In genomic region chr15:56451881-56452280, GRCm38 (mm10) we compare ENCODE assay signal across 15 mouse cellular contexts.
DNase-seq lines count a peak whose midpoint lies in the region; ATAC-seq and TF ChIP-seq lines count a peak whose summit lies in the region.
"Had no signal": no experiment of that assay in that cellular context is flagged by ENCODE, and none has a peak within 500 bp of the region (broad histone marks: within the 10 kb centered on the region; RNA-seq: fewer than 3 reads in every experiment).

No protein-coding gene starts in this region.

- no peak overlapping the region for H3ac ChIP-seq in myocyte (ENCODE audit: control insufficient read depth, insufficient read length)

- H3K9me3 ChIP-seq in limb, embryonic 14.5 days (ENCODE audit: control insufficient read depth, low read length), result no peaks in the 10 kb centered on the region
- H3K9me3 ChIP-seq: forebrain, embryonic 10.5 days; hindbrain, embryonic 10.5 days; intestine, embryonic 15.5 days; stomach, embryonic 15.5 days had no signal

- no peak overlapping the region for H3K27ac ChIP-seq in gastrocnemius, adult 2 months
- no peak overlapping the region for H3K27ac ChIP-seq in limb, embryonic 14.5 days (replicated peaks; ENCODE audit: low read depth, low read length)
- H3K27ac ChIP-seq: forebrain, embryonic 10.5 days; hindbrain, embryonic 10.5 days; intestine, embryonic 15.5 days; stomach, embryonic 15.5 days had no signal

- H3K27me3 ChIP-seq in limb, embryonic 14.5 days (ENCODE audit: control insufficient read depth, insufficient read depth, low read length), result no peaks in the 10 kb centered on the region
- H3K27me3 ChIP-seq in myocyte (ENCODE audit: control insufficient read depth, insufficient read depth, insufficient read length), result no peaks in the 10 kb centered on the region
- H3K27me3 ChIP-seq: intestine, embryonic 15.5 days; stomach, embryonic 15.5 days had no signal

- intact Hi-C loops in gastrocnemius, adult 2 months (cut with DNase I), result no loop called here
- intact Hi-C loops in gastrocnemius, postnatal 36 days (cut with DNase I), result no loop called here

- H3K9ac ChIP-seq in limb, embryonic 14.5 days (ENCODE audit: low read depth, low read length, severe bottlenecking), result no peak overlapping the region
- H3K9ac ChIP-seq: intestine, embryonic 15.5 days; stomach, embryonic 15.5 days had no signal

- H3K4me3 ChIP-seq in gastrocnemius, adult 2 months, result peak overlapping the region; percentile 35
- no peak overlapping the region for H3K4me3 ChIP-seq in limb, embryonic 14.5 days (replicated peaks; ENCODE audit: low read length)
- H3K4me3 ChIP-seq in myocyte, result no peak overlapping the region
- H3K4me3 ChIP-seq: forebrain, embryonic 10.5 days; hindbrain, embryonic 10.5 days; intestine, embryonic 15.5 days; stomach, embryonic 15.5 days had no signal

- peak; percentile 67 for ATAC-seq in limb, embryonic 14.5 days (ENCODE audit: low FRiP score, low read depth)
- ATAC-seq in CD4-positive, CD25-positive, alpha-beta regulatory T cell, adult 4 months, result no peak
- ATAC-seq: intestine, embryonic 15.5 days had no signal

- no peak for TF ChIP-seq POLR2A in limb, embryonic 14.5 days (IDR thresholded peaks at IDR 0.05; ENCODE audit: borderline replicate concordance, extremely low read depth, insufficient read depth, insufficient read length)
- TF ChIP-seq POLR2A in myocyte (IDR thresholded peaks at IDR 0.05; ENCODE audit: insufficient read length, low read depth), result no peak

- TF ChIP-seq CTCF in gastrocnemius, adult 2 months (IDR thresholded peaks at IDR 0.05), result no peak

- 72% methylated on average over 4 of the region's 4 CpGs for WGBS in limb, embryonic 14.5 days

- H3K79me2 ChIP-seq in myocyte (ENCODE audit: control insufficient read depth, insufficient read depth), result no peaks in the 10 kb centered on the region

- no peaks in the 10 kb centered on the region for H3K4me1 ChIP-seq in limb, embryonic 14.5 days (ENCODE audit: control insufficient read depth, insufficient read depth, low read length)
- H3K4me1 ChIP-seq: forebrain, embryonic 10.5 days; hindbrain, embryonic 10.5 days; intestine, embryonic 15.5 days; stomach, embryonic 15.5 days had no signal

- no peak overlapping the region for H3K4me2 ChIP-seq in limb, embryonic 14.5 days (replicated peaks; ENCODE audit: low read depth, low read length, severe bottlenecking)
- H3K4me2 ChIP-seq in myocyte (ENCODE audit: low read depth), result peak overlapping the region; percentile 69
- H3K4me2 ChIP-seq: intestine, embryonic 15.5 days; liver, embryonic 11.5 days; stomach, embryonic 15.5 days had no signal

- no peak for DNase-seq in gastrocnemius, adult 2 months
- DNase-seq in gastrocnemius, postnatal 36 days, result no peak
- peak; percentile 3 for DNase-seq in right cerebral cortex, adult 18-20 months
- DNase-seq in right cerebral cortex, postnatal 4 days, result no peak
- no peak for DNase-seq in limb, embryonic 14.5 days (ENCODE audit: low spot score)
- no peak for DNase-seq in kidney, postnatal 36 days
- DNase-seq: adrenal gland, postnatal 25 days; thymus, postnatal 4 days had no signal

- no peaks in the 10 kb centered on the region for H3K36me3 ChIP-seq in limb, embryonic 14.5 days (ENCODE audit: control insufficient read depth, insufficient read depth, low read length)
- no peaks in the 10 kb centered on the region for H3K36me3 ChIP-seq in myocyte (ENCODE audit: control insufficient read depth, insufficient read depth)
- H3K36me3 ChIP-seq: forebrain, embryonic 10.5 days; hindbrain, embryonic 10.5 days; intestine, embryonic 15.5 days; stomach, embryonic 15.5 days had no signal

TF ChIP-seq in myocyte, 11 proteins besides CTCF, POLR2A, EP300 and RAD21:
- TF ChIP-seq TCF3 (IDR thresholded peaks at IDR 0.05; ENCODE audit: insufficient read length, low read depth), result no peak
- no peak for TF ChIP-seq POLR2AphosphoS2 (IDR thresholded peaks at IDR 0.05; ENCODE audit: insufficient read length, low read depth)
- TF ChIP-seq MYOG (IDR thresholded peaks at IDR 0.05; ENCODE audit: control insufficient read depth in 1 of 3, insufficient read depth in 1 of 3, insufficient read length in 2 of 3, low read depth in 2 of 3), result peak in 2 of 3 experiments; percentile 34 to 59
- TF ChIP-seq TCF12 (IDR thresholded peaks at IDR 0.05; ENCODE audit: insufficient read depth, poor library complexity, severe bottlenecking), result peak; percentile 60
- TF ChIP-seq MAX (IDR thresholded peaks at IDR 0.05; ENCODE audit: low read depth), result no peak
- TF ChIP-seq USF1 (IDR thresholded peaks at IDR 0.05; ENCODE audit: low read depth), result no peak
- TF ChIP-seq CEBPB (IDR thresholded peaks at IDR 0.05; ENCODE audit: insufficient read depth, poor library complexity, severe bottlenecking), result no peak
- peak; percentile 76 to 88 (median 77) for TF ChIP-seq MYOD1 (IDR thresholded peaks at IDR 0.05; ENCODE audit: control insufficient read depth in 1 of 3, insufficient read length in 2 of 3, low read depth in 2 of 3)
